Mouse (Mus musculus) heart, embryonic 14.5 days (tissue): Measurements from ENCODE around the gene Bcap31. TPM values are rescaled to one million over a fixed set of nuclear protein-coding genes. Genes with fewer than 3 reads are reported as not detected.

Experiments
- ATAC-seq: fragments of 200-750 bp; cut with Nextera tagmentation; 2 replicates; pipeline ENCODE4 v1.8.0; 2017; ENCODE audit warnings: low read depth, moderate TSS enrichment; ENCODE audit not compliant: insufficient number of reproducible peaks, insufficient read depth, low FRiP score
- H3K27ac ChIP-seq, 2 experiments: fragments of 200-500 bp in 1 of 2; fragments of 300-500 bp in 1 of 2; sonication (generic) in 1 of 2; replicated peaks in 1 of 2; 2 replicates each; pipeline ENCODE4 v1.5.1; 2012 to 2014; ENCODE audit warnings: low read depth in 2 of 2, low read length in 2 of 2, control low read depth in 1 of 2, mild to moderate bottlenecking in 1 of 2, mixed read lengths in 1 of 2; ENCODE audit not compliant: control insufficient read depth in 1 of 2, insufficient read depth in 1 of 2
- H3K27me3 ChIP-seq: fragments of 300-500 bp; sonication (generic); 2 replicates; pipeline ENCODE4 v1.6.1; 2014; ENCODE audit warnings: mild to moderate bottlenecking, low read length, control low read depth; ENCODE audit not compliant: control insufficient read depth, insufficient read depth
- H3K36me3 ChIP-seq: fragments of 300-500 bp; sonication (generic); 2 replicates; pipeline ENCODE4 v1.6.1; 2014; ENCODE audit warnings: mild to moderate bottlenecking, control low read depth, low read length, mixed read lengths; ENCODE audit not compliant: control insufficient read depth, insufficient read depth
- H3K4me1 ChIP-seq, 2 experiments: fragments of 200-500 bp in 1 of 2; fragments of 300-500 bp in 1 of 2; sonication (generic) in 1 of 2; 2 replicates each; pipeline ENCODE4 v1.6.1; 2012 to 2014; ENCODE audit warnings: low read length in 2 of 2, control low read depth in 1 of 2, mixed read lengths in 1 of 2; ENCODE audit not compliant: control insufficient read depth in 2 of 2, insufficient read depth in 2 of 2
- H3K4me2 ChIP-seq: fragments of 300-500 bp; sonication (generic); 2 replicates; pipeline ENCODE4 v1.6.1; 2014; ENCODE audit warnings: mild to moderate bottlenecking, low read length
- H3K4me3 ChIP-seq, 2 experiments: fragments of 200-500 bp in 1 of 2; fragments of 300-500 bp in 1 of 2; sonication (generic) in 1 of 2; 2 replicates each; pipeline ENCODE4 v1.5.1; 2012 to 2014; ENCODE audit warnings: low read length in 2 of 2, mild to moderate bottlenecking in 2 of 2, control low read depth in 1 of 2, low read depth in 1 of 2, moderate library complexity in 1 of 2; ENCODE audit not compliant: control insufficient read depth in 1 of 2, insufficient read depth in 1 of 2
- H3K9ac ChIP-seq: fragments of 300-500 bp; sonication (generic); 2 replicates; pipeline ENCODE4 v1.6.1; 2014; ENCODE audit warnings: mild to moderate bottlenecking, low read length
- H3K9me3 ChIP-seq: fragments of 300-500 bp; sonication (generic); 2 replicates; pipeline ENCODE4 v1.6.1; 2016; ENCODE audit warnings: low read length, control low read depth; ENCODE audit not compliant: control insufficient read depth
- WGBS: fragments of 180-500 bp; shearing (Covaris S2); extraction: QIAGEN DNeasy Blood & Tissue Kit; methylation state at CpG from one replicate; pipeline ENCODE4 v1.1.7; 2014; 5-methylcytosine and 5-hydroxymethylcytosine counted together
- polyA plus RNA-seq: library from polyadenylated mRNA; unstranded; fragments of >200 nt; fragmentation: Nextera tagmentation; extraction: Ambion mirVana; gene quantifications from 2 replicates; pipeline ENCODE4 v1.2.1, GENCODE M21; 2014

The Bcap31 gene
- polyA plus RNA-seq, 1 experiment from 2014 or later, result 174 TPM

DNA sequence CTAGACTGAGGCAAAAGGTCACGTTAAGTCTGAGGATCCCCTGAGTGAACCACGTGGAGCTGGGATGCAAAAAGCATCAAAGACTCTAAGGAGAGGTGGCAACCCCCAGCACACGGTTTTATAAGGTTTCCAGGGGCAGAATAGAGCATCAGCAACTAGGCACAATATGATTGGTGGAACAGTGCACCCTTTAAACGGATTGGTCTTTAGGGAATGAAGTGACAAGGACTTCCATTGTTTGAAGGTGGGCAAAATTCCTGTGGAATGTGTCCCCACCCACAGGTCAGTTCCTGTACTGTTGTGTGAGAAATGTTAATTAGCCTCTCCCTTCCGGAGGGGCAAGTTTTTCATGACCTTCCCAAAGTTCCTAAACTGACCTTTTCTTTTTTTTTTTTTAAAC, 23.2 kb upstream of the Bcap31 start:
- H3K9ac ChIP-seq, result no peak overlapping the region
- no peak overlapping the region for H3K4me3 ChIP-seq
- no peaks in the 10 kb centered on the region for H3K4me1 ChIP-seq
- WGBS, result 59% methylated on average over 5 of the region's 5 CpGs
- no peaks in the 10 kb centered on the region for H3K27me3 ChIP-seq
- H3K36me3 ChIP-seq, result 0 out of 2 replicates have a peak, but pooled peaks cover 3% of the 10 kb centered on the region
- no peak overlapping the region for H3K27ac ChIP-seq
- H3K4me2 ChIP-seq, result no peak overlapping the region
- no peaks in the 10 kb centered on the region for H3K9me3 ChIP-seq
- no peak for ATAC-seq

DNA sequence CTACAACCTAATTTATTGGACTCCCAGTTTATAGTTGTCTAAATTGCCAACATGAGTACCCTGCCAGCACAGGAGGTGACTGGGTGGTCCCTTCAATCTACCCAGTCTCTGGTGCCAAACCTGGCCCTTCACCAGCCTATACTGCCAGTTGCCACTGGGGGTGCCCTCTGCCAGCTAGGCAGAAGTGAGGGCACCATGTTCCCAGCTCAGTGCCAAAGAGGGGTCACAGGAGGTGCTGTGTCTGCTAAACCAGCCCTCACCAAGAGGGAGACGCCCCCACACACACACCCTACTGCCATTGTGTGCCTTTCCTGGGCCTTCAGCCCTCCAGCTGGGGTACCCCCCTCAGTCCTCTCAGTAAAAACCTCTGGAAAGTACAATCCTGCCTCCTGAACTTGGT, 22.2 kb upstream of the Bcap31 start:
- no peaks in the 10 kb centered on the region for H3K27me3 ChIP-seq
- no peak overlapping the region for H3K4me2 ChIP-seq
- H3K9ac ChIP-seq, result no peak overlapping the region
- H3K4me3 ChIP-seq, result no peak overlapping the region
- no peaks in the 10 kb centered on the region for H3K4me1 ChIP-seq
- H3K36me3 ChIP-seq, result 0 out of 2 replicates have a peak, but pooled peaks cover 3% of the 10 kb centered on the region
- ATAC-seq, result no peak
- H3K9me3 ChIP-seq, result no peaks in the 10 kb centered on the region
- H3K27ac ChIP-seq, result no peak overlapping the region
- 50% methylated on average over 1 of the region's 1 CpGs for WGBS

DNA sequence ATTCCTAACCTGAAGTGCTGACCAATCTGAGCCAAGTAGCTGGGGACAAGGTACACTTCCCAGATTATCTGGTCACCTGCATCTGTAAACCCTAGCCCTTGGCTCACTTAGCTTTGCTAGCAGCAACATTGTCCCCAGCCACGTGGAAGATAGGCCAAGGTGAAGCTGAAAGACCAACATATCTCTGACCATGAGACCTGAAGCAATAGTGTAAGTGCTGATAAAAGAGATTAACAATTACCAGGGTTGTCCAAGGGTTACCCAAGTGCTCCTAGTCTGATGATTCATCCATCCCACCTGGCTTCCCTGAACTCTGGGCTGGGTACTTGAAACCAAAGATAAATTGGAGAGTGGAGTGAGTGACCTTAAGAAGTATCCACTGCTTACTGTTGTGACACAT, 14.9 kb upstream of the Bcap31 start:
- ATAC-seq, result no peak
- Histone ChIP-seq H3K4me3 (no peak overlapping the region), H3K27me3 (no peaks in the 10 kb centered on the region), H3K36me3 (0 out of 2 replicates have a peak, but pooled peaks cover 33% of the 10 kb centered on the region), H3K9ac (no peak overlapping the region), H3K27ac (no peak overlapping the region), H3K9me3 (no peaks in the 10 kb centered on the region), H3K4me1 (no peaks in the 10 kb centered on the region), H3K4me2 (no peak overlapping the region)
- WGBS, result 43% methylated on average over 1 of the region's 1 CpGs

DNA sequence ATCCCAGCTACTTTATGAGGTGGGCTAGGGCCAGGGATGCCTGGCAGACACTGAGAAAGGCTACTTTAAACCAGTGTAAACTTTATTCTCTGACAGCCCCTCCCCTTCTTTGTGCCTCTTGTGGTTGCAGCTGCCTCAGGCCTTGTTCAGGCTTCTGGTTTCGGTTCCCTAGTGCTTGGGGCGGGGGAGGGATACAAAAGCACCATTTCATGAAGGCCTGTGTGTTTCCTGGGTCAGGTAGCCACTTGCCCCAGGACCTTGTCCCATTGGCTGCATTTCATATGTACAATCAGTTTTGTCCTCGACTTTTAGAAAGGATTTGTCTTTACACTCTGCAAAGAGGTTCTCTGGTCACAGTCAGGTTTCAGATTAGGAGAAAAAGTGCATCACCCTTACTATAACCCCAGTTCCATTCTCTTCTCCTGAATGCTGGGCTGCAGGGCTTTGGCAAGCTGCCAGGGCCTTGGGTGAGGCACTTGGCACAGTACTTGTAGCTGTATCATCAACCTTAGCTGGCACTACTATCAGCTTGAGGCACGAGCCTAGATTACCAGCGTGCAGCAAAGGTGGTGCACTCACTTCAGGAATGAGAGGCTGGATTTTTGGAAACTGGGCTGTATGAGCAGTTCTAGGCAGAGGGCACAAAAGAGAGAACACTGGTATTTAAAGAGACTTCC, 2.8 kb upstream of the Bcap31 start:
- Histone ChIP-seq H3K9me3 (no peaks in the 10 kb centered on the region), H3K4me1 (peaks cover 19 to 29% of the 10 kb centered on the region in 2 experiments), H3K9ac (no peak overlapping the region), H3K4me3 (no peak overlapping the region), H3K27me3 (no peaks in the 10 kb centered on the region), H3K4me2 (peak overlapping the region; percentile 74), H3K36me3 (peaks cover 6% of the 10 kb centered on the region; the same call in 1 of the 2 replicates), H3K27ac (peak overlapping the region; percentile 45 to 61)
- no peak for ATAC-seq
- 35% methylated on average over 5 of the region's 5 CpGs for WGBS

DNA sequence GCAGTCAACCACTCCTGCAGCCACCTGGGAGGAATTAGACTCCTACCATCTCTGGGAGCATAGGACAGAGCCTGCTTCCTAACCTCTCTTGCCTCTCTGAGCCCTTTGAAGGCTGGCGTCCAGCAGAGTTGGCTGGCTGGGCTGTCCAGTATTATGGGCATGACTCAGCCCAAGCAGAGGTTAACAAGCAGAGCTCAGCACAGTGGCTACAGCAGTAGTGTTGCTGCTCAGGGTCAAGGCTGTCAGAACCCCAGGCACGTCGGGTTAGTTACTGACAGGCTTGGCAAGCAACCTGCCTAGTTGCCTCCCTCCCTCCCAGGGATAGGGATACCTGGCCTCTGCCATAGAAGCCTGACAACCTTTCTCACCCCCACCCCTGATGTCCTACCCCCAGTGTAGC, 2.3 kb upstream of the Bcap31 start:
- Histone ChIP-seq H3K4me1 (peaks cover 19 to 29% of the 10 kb centered on the region in 2 experiments), H3K4me2 (peak overlapping the region; percentile 74), H3K9me3 (no peaks in the 10 kb centered on the region), H3K36me3 (peaks cover 6% of the 10 kb centered on the region; the same call in 1 of the 2 replicates), H3K27me3 (no peaks in the 10 kb centered on the region), H3K9ac (no peak overlapping the region), H3K4me3 (no peak overlapping the region), H3K27ac (peak overlapping the region in 1 of 2 experiments; percentile 61; a peak in 2 of 4 replicates)
- 66% methylated on average over 3 of the region's 3 CpGs for WGBS
- ATAC-seq, result no peak

DNA sequence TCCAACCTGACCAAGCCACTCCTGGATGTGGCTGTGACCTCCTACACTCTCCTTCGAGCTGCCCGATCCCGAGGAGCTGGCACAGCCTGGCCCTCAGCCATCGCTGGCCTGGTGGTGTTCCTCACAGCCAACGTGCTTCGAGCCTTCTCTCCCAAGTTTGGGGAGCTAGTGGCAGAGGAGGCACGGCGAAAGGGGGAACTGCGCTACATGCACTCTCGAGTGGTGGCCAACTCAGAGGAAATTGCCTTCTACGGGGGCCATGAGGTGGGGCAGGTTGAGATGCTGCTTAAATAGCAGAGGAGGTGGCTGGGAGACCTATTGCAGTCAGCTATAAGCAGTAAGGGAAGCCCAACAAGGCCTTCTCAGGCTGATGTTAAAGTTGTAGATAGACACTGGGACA, 1.7 kb upstream of the Bcap31 start:
- Histone ChIP-seq H3K36me3 (peaks cover 8% of the 10 kb centered on the region; the same call in 1 of the 2 replicates), H3K4me1 (peaks cover 19 to 29% of the 10 kb centered on the region in 2 experiments), H3K9me3 (no peaks in the 10 kb centered on the region), H3K4me3 (peak overlapping the region in 1 of 2 experiments; percentile 54; a peak in 3 of 4 replicates), H3K4me2 (peak overlapping the region; percentile 74), H3K27ac (0 out of 4 replicates have a peak overlapping the region, but pooled peaks of 1 of the 2 experiments have one; percentile 11), H3K9ac (peak overlapping the region; percentile 79), H3K27me3 (no peaks in the 10 kb centered on the region)
- WGBS, result 67% methylated on average over 11 of the region's 11 CpGs
- no peak for ATAC-seq

DNA sequence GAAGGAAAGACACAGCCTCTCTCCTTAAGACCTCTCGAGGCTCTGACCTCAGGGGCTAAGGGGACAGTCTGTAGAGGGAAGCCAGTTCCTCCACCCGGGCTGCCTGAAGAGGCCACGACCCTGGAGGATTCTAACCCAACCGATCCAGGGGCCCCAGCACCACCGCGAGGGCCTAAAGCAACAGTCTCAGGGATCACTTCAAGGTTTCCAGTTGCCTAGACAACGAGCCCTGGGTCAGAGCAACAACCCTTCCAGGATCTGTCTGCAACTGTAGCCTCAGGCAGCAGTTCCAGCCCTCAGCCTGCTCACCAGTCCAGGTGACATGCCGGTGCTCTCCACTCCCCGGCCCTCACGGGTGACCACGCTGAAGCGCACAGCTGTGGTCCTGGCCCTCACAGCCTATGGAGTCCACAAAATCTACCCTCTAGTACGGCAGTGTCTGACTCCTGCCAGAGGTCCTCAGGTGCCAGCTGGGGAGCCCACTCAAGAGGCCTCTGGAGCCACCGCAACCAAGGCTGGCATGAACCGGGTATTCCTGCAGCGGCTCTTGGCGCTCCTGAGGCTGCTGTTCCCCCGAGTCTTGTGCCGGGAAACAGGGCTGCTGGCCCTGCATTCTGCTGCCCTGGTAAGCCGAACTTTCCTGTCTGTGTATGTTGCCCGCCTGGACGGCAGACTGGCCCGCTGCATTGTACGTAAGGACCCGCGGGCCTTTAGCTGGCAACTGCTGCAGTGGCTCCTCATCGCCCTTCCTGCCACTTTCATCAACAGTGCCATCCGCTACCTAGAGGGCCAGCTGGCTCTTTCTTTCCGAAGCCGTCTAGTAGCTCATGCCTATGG, 952 bp upstream of the Bcap31 start:
- Histone ChIP-seq H3K9ac (peak overlapping the region; percentile 79), H3K27me3 (no peaks in the 10 kb centered on the region), H3K36me3 (peaks cover 15% of the 10 kb centered on the region), H3K4me2 (peak overlapping the region; percentile 74), H3K4me3 (peak overlapping the region; percentile 54 to 86), H3K27ac (peak overlapping the region; percentile 78 to 80), H3K4me1 (peaks cover 19 to 29% of the 10 kb centered on the region in 2 experiments), H3K9me3 (no peaks in the 10 kb centered on the region)
- WGBS, result 31% methylated on average over 30 of the region's 30 CpGs
- ATAC-seq, result peak; percentile 7; the same call in 1 of the 2 replicates
